Mouse (Mus musculus): Measurements from ENCODE around the gene Mcfd2. TPM values are rescaled to one million over a fixed set of nuclear protein-coding genes. Genes with fewer than 3 reads are reported as not detected.

Mcfd2 gene
- polyA plus RNA-seq, 1 experiment from 2014 or later, result 50.9 TPM

GRCm38 (mm10) chr17:87225384-87225783, 40.4 kb downstream of the Mcfd2 start:
- no peak overlapping the region for H3K4me2 ChIP-seq
- no peaks in the 10 kb centered on the region for H3K27me3 ChIP-seq
- no peak for ATAC-seq (ENCODE audit: low FRiP score)
- no peak overlapping the region for H3K9ac ChIP-seq
- H3K4me3 ChIP-seq (replicated peaks), result no peak overlapping the region
- no peak overlapping the region for H3K27ac ChIP-seq
- WGBS, result 90% methylated on average over 9 of the region's 9 CpGs
- H3K9me3 ChIP-seq, result no peaks in the 10 kb centered on the region
- no peaks in the 10 kb centered on the region for H3K36me3 ChIP-seq (replicated peaks)
- H3K4me1 ChIP-seq, result no peaks in the 10 kb centered on the region

- 56% methylated on average over 2 of the region's 2 CpGs for WGBS
- H3K4me3 ChIP-seq (replicated peaks), result no peak overlapping the region
- no peaks in the 10 kb centered on the region for H3K36me3 ChIP-seq (replicated peaks)
- no peak overlapping the region for H3K9ac ChIP-seq
- H3K27me3 ChIP-seq, result no peaks in the 10 kb centered on the region
- H3K9me3 ChIP-seq, result no peaks in the 10 kb centered on the region
- H3K27ac ChIP-seq, result no peak overlapping the region
- no peak overlapping the region for H3K4me2 ChIP-seq
- no peak for ATAC-seq (ENCODE audit: low FRiP score)
- H3K4me1 ChIP-seq, result no peaks in the 10 kb centered on the region
Measured at GRCm38 (mm10) chr17:87224461-87224860, 41.3 kb downstream of the Mcfd2 start.

DNA sequence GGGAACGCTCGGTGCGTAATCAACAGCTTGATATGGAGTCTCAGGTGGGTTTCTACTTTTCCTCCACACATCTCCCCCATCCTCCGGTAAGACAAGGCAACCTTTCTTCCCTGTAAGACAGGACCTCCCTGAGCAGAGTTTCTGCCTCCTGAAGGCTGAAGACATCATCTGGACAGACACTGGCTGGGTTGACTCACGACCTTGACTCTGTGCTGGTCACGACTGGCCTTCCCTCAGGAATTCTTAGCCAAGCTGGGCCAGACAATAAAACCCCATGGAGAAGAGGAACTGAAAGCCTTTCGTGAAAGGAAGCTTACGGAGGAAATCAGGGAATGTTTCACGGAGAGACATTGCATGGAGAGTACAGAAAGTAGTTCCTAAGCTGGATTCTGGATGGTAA, 46.3 kb downstream of the Mcfd2 start:
- H3K9ac ChIP-seq, result no peak overlapping the region
- no peak overlapping the region for H3K4me3 ChIP-seq (replicated peaks)
- H3K36me3 ChIP-seq (replicated peaks), result no peaks in the 10 kb centered on the region
- H3K4me1 ChIP-seq, result no peaks in the 10 kb centered on the region
- H3K27ac ChIP-seq, result no peak overlapping the region
- no peak overlapping the region for H3K4me2 ChIP-seq
- H3K27me3 ChIP-seq, result no peaks in the 10 kb centered on the region
- H3K9me3 ChIP-seq, result no peaks in the 10 kb centered on the region
- 80% methylated on average over 9 of the region's 9 CpGs for WGBS
- no peak for ATAC-seq (ENCODE audit: low FRiP score)

DNA sequence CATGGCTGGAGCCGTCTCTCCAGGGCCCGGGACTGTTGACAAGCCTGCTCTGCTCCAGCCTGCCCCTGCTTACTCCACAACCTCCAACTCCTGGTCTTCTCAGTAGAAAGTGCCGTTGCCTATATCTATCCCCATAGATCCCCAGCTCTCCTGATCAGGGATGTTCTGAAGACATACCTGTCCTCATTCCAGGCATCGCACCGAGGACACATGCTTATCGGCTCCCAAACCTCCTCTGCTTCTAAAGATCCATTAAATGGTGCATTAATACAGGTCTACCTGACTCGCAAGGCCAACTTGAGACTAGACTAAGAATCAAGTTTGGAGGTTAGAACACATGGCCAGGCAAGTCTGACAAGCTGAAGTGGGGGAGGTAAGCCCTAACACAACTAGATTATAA, 51.2 kb downstream of the Mcfd2 start:
- H3K4me2 ChIP-seq, result no peak overlapping the region
- no peaks in the 10 kb centered on the region for H3K27me3 ChIP-seq
- H3K27ac ChIP-seq, result no peak overlapping the region
- no peak for ATAC-seq (ENCODE audit: low FRiP score)
- no peaks in the 10 kb centered on the region for H3K4me1 ChIP-seq
- 89% methylated on average over 7 of the region's 7 CpGs for WGBS
- no peaks in the 10 kb centered on the region for H3K36me3 ChIP-seq (replicated peaks)
- H3K9me3 ChIP-seq, result no peaks in the 10 kb centered on the region
- no peak overlapping the region for H3K9ac ChIP-seq
- H3K4me3 ChIP-seq (replicated peaks), result no peak overlapping the region

GRCm38 (mm10) chr17:87210525-87210924, 55.2 kb downstream of the Mcfd2 start:
- Histone ChIP-seq H3K9me3 (no peaks in the 10 kb centered on the region), H3K4me3 (replicated peaks) (no peak overlapping the region), H3K27me3 (no peaks in the 10 kb centered on the region), H3K4me2 (no peak overlapping the region), H3K4me1 (no peaks in the 10 kb centered on the region), H3K9ac (no peak overlapping the region), H3K36me3 (replicated peaks) (no peaks in the 10 kb centered on the region), H3K27ac (no peak overlapping the region)
- 90% methylated on average over 2 of the region's 2 CpGs for WGBS
- no peak for ATAC-seq (ENCODE audit: low FRiP score)

DNA sequence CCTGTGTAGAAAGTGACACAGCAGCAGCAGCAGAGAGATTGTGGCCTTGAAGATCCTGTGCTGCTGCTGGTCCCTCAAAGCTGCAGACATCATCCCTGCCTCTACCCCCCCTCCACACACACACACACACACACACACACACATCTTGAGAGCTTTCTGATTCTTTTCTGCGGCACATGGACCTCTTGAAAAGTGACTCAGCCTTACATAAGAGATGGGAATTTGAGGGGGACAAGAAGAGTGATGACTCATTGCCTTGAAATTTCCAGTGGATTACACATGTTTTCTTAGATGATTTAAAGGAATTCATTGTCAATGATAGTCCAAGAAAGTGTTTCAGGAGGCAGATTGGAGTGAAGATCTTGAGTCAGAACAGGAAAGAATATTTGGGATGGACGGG, 58.9 kb downstream of the Mcfd2 start:
- Histone ChIP-seq H3K4me2 (no peak overlapping the region), H3K4me1 (peaks cover 4% of the 10 kb centered on the region; the same call in 1 of the 2 replicates), H3K36me3 (replicated peaks) (no peaks in the 10 kb centered on the region), H3K4me3 (replicated peaks) (no peak overlapping the region), H3K27ac (no peak overlapping the region), H3K9me3 (no peaks in the 10 kb centered on the region), H3K27me3 (no peaks in the 10 kb centered on the region), H3K9ac (no peak overlapping the region)
- WGBS, result 81% methylated on average over 2 of the region's 2 CpGs
- ATAC-seq (ENCODE audit: low FRiP score), result no peak

Other genes with a start within 250 kb of the Mcfd2 start
- gene Pigf, start 240.5 kb downstream of the Mcfd2 start, polyA plus RNA-seq (2016; fragmentation: Nextera tagmentation; extraction: Ambion mirVana), result 36.7 and 39.2 TPM in 2 replicates
- 177 and 179 TPM in 2 replicates for gene Cript, start 240.4 kb downstream of the Mcfd2 start, polyA plus RNA-seq (2016; fragmentation: Nextera tagmentation; extraction: Ambion mirVana)
- gene Socs5, start 158.3 kb downstream of the Mcfd2 start, polyA plus RNA-seq (2016; fragmentation: Nextera tagmentation; extraction: Ambion mirVana), result 11.6 and 12.8 TPM in 2 replicates
- 3.5 and 3.8 TPM in 2 replicates for gene Ttc7, start 17.0 kb upstream of the Mcfd2 start, polyA plus RNA-seq (2016; fragmentation: Nextera tagmentation; extraction: Ambion mirVana)
- gene Stpg4, start 161.8 kb upstream of the Mcfd2 start, polyA plus RNA-seq (2016; fragmentation: Nextera tagmentation; extraction: Ambion mirVana), result not detected in 2 replicates
- gene Calm2, start 181.0 kb upstream of the Mcfd2 start, polyA plus RNA-seq (2016; fragmentation: Nextera tagmentation; extraction: Ambion mirVana), result 1,267 and 1,277 TPM in 2 replicates